Mouse (Mus musculus) heart, embryonic 14.5 days (tissue): ENCODE data around the gene Wtip. TPM values are rescaled to one million over a fixed set of nuclear protein-coding genes. Genes with fewer than 3 reads are reported as not detected.
"Not testable (repeated sequence)": the region's sequence is repeated elsewhere in the genome, so short reads cannot be mapped to it uniquely, and the experiment has no call there.

Experiments used
- ATAC-seq: fragments of 200-750 bp; cut with Nextera tagmentation; 2 replicates; pipeline ENCODE4 v1.8.0; 2017; ENCODE audit warnings: low read depth, moderate TSS enrichment; ENCODE audit not compliant: insufficient number of reproducible peaks, insufficient read depth, low FRiP score
- H3K27ac ChIP-seq, 2 experiments: fragments of 200-500 bp in 1 of 2; fragments of 300-500 bp in 1 of 2; sonication (generic) in 1 of 2; replicated peaks in 1 of 2; 2 replicates each; pipeline ENCODE4 v1.5.1; 2012 to 2014; ENCODE audit warnings: low read depth in 2 of 2, low read length in 2 of 2, control low read depth in 1 of 2, mild to moderate bottlenecking in 1 of 2, mixed read lengths in 1 of 2; ENCODE audit not compliant: control insufficient read depth in 1 of 2, insufficient read depth in 1 of 2
- H3K27me3 ChIP-seq: fragments of 300-500 bp; sonication (generic); 2 replicates; pipeline ENCODE4 v1.6.1; 2014; ENCODE audit warnings: mild to moderate bottlenecking, low read length, control low read depth; ENCODE audit not compliant: control insufficient read depth, insufficient read depth
- H3K36me3 ChIP-seq: fragments of 300-500 bp; sonication (generic); 2 replicates; pipeline ENCODE4 v1.6.1; 2014; ENCODE audit warnings: mild to moderate bottlenecking, control low read depth, low read length, mixed read lengths; ENCODE audit not compliant: control insufficient read depth, insufficient read depth
- H3K4me1 ChIP-seq, 2 experiments: fragments of 200-500 bp in 1 of 2; fragments of 300-500 bp in 1 of 2; sonication (generic) in 1 of 2; 2 replicates each; pipeline ENCODE4 v1.6.1; 2012 to 2014; ENCODE audit warnings: low read length in 2 of 2, control low read depth in 1 of 2, mixed read lengths in 1 of 2; ENCODE audit not compliant: control insufficient read depth in 2 of 2, insufficient read depth in 2 of 2
- H3K4me2 ChIP-seq: fragments of 300-500 bp; sonication (generic); 2 replicates; pipeline ENCODE4 v1.6.1; 2014; ENCODE audit warnings: mild to moderate bottlenecking, low read length
- H3K4me3 ChIP-seq, 2 experiments: fragments of 200-500 bp in 1 of 2; fragments of 300-500 bp in 1 of 2; sonication (generic) in 1 of 2; 2 replicates each; pipeline ENCODE4 v1.5.1; 2012 to 2014; ENCODE audit warnings: low read length in 2 of 2, mild to moderate bottlenecking in 2 of 2, control low read depth in 1 of 2, low read depth in 1 of 2, moderate library complexity in 1 of 2; ENCODE audit not compliant: control insufficient read depth in 1 of 2, insufficient read depth in 1 of 2
- H3K9ac ChIP-seq: fragments of 300-500 bp; sonication (generic); 2 replicates; pipeline ENCODE4 v1.6.1; 2014; ENCODE audit warnings: mild to moderate bottlenecking, low read length
- H3K9me3 ChIP-seq: fragments of 300-500 bp; sonication (generic); 2 replicates; pipeline ENCODE4 v1.6.1; 2016; ENCODE audit warnings: low read length, control low read depth; ENCODE audit not compliant: control insufficient read depth
- WGBS: fragments of 180-500 bp; shearing (Covaris S2); extraction: QIAGEN DNeasy Blood & Tissue Kit; methylation state at CpG from one replicate; pipeline ENCODE4 v1.1.7; 2014; 5-methylcytosine and 5-hydroxymethylcytosine counted together
- polyA plus RNA-seq: library from polyadenylated mRNA; unstranded; fragments of >200 nt; fragmentation: Nextera tagmentation; extraction: Ambion mirVana; gene quantifications from 2 replicates; pipeline ENCODE4 v1.2.1, GENCODE M21; 2014

Gene Wtip
- 6.6 and 7.6 TPM in 2 replicates for polyA plus RNA-seq

DNA sequence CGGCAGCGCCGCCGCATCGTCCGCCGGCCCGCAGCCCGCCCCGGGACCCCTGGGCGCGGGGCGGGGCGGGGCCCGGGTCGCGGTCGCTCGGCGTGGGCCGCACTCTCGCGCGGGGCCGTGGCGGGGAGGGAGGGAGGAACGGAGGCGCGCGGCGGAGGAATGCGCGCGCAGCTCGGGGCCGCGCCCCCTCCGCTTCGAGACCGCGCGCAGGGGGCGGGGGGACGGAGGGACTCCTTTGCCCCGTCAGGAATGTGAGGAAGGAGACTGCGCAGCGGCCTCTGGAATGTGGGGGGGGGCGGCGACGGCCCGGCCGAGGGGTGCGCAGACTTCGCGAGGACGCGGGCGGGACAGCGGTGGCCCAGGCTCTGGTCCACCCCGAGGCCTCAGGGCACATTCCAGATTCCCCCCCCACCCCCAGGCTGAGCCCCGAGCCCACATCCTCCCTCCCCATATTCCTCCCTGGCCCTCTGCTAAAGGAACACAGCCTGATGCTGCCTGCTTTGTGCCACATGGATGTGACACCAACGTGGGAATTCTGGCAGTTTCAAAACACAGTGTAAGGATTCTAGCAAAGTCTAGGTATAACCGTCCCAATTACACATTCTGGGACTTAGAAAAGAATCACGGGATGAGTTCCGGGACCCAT, at the start of gene Wtip:
Gene Wtip (minus strand): TSS at position 152 of the 646 bp plus-strand sequence.
- Histone ChIP-seq H3K27ac (peak within 1 kb of the TSS; percentile 72 to 90), H3K9ac (peak within 1 kb of the TSS; percentile 92), H3K4me2 (peak within 1 kb of the TSS; percentile 76), H3K4me1 (peaks cover 8 to 24% of the 10 kb centered on the region in 2 experiments), H3K36me3 (no peaks in the 10 kb centered on the region), H3K9me3 (no peaks in the 10 kb centered on the region), H3K4me3 (peak within 1 kb of the TSS; percentile 73 to 95), H3K27me3 (no peaks in the 10 kb centered on the region)
- 1% methylated on average over 34 of the region's 65 CpGs for WGBS
- peak; percentile 81 for ATAC-seq

- not testable (repeated sequence) for H3K9ac ChIP-seq, ATAC-seq, H3K9me3 ChIP-seq, H3K27me3 ChIP-seq, H3K36me3 ChIP-seq, H3K4me2 ChIP-seq, H3K27ac ChIP-seq, H3K4me3 ChIP-seq, H3K4me1 ChIP-seq
- 84% methylated on average over 6 of the region's 6 CpGs for WGBS
These were observed 43.2 kb upstream of the Wtip start for GRCm38 (mm10) chr7:34176241-34176640.

GRCm38 (mm10) chr7:34172251-34172650, 39.2 kb upstream of the Wtip start:
- 78% methylated on average over 1 of the region's 1 CpGs for WGBS
- H3K9ac ChIP-seq = no peak overlapping the region
- H3K4me2 ChIP-seq = no peak overlapping the region
- no peaks in the 10 kb centered on the region for H3K36me3 ChIP-seq
- no peaks in the 10 kb centered on the region for H3K27me3 ChIP-seq
- no peak overlapping the region for H3K27ac ChIP-seq
- H3K4me3 ChIP-seq = no peak overlapping the region
- peaks cover 0 to 4% of the 10 kb centered on the region in 2 experiments; a peak in 1 of 4 replicates for H3K4me1 ChIP-seq
- H3K9me3 ChIP-seq = no peaks in the 10 kb centered on the region
- ATAC-seq = no peak

DNA sequence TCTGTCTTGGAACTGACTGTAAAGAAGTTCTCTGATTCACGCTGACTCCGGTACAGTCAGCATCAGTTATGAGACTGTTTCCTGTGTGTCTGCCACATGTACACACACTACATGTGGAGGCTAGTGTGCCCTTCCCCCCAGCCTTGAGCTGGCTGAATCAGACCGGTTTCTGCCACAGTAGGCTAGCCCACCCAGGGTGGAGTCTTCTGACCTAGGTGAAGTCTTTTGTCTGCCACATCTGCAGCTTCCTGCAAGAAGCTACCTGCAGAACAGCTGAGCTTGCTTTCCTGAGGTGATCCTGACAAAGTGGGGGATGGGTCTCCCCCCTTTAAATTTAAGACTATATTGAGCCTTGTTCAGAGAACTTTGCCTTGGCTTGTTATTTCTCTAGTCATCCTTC, 36.4 kb upstream of the Wtip start, which contains the start of gene Uba2:
Gene Uba2 (minus strand): TSS at position 146 of the 400 bp plus-strand sequence.
- Histone ChIP-seq H3K4me2 (peak within 1 kb of the TSS; percentile 92), H3K36me3 (peaks cover 12% of the 10 kb centered on the region), H3K4me1 (peaks cover 0 to 9% of the 10 kb centered on the region in 2 experiments; a peak in 2 of 4 replicates), H3K27me3 (no peaks in the 10 kb centered on the region), H3K9me3 (no peaks in the 10 kb centered on the region), H3K27ac (peak within 1 kb of the TSS; percentile 24 to 90; a peak in 3 of 4 replicates), H3K9ac (peak within 1 kb of the TSS; percentile 91), H3K4me3 (peak within 1 kb of the TSS; percentile 79 to 89)
- ATAC-seq = no peak
- WGBS = 75% methylated on average over 3 of the region's 3 CpGs

- 9% methylated on average over 30 of the region's 30 CpGs for WGBS
- Histone ChIP-seq H3K27ac (peak overlapping the region; percentile 85 to 90), H3K36me3 (peaks cover 19% of the 10 kb centered on the region), H3K4me3 (peak overlapping the region; percentile 79 to 89), H3K9ac (peak overlapping the region; percentile 91), H3K27me3 (no peaks in the 10 kb centered on the region), H3K4me1 (peaks cover 0 to 9% of the 10 kb centered on the region in 2 experiments; a peak in 2 of 4 replicates), H3K4me2 (peak overlapping the region; percentile 92), H3K9me3 (no peaks in the 10 kb centered on the region)
- ATAC-seq = peak; percentile 93
These were observed 35.6 kb upstream of the Wtip start for GRCm38 (mm10) chr7:34168470-34169251.

- H3K27me3 ChIP-seq = no peaks in the 10 kb centered on the region
- peak; percentile 76; the same call in 1 of the 2 replicates for ATAC-seq
- peaks cover 26% of the 10 kb centered on the region for H3K36me3 ChIP-seq
- peak overlapping the region; percentile 92 for H3K4me2 ChIP-seq
- H3K4me3 ChIP-seq = peak overlapping the region; percentile 79 to 89
- under 1% methylated on average over 54 of the region's 54 CpGs for WGBS
- H3K4me1 ChIP-seq = peaks cover 0 to 9% of the 10 kb centered on the region in 2 experiments; a peak in 2 of 4 replicates
- peak overlapping the region; percentile 91 for H3K9ac ChIP-seq
- H3K27ac ChIP-seq = peak overlapping the region; percentile 85 to 90
- no peaks in the 10 kb centered on the region for H3K9me3 ChIP-seq
These were observed 34.9 kb upstream of the Wtip start for GRCm38 (mm10) chr7:34167766-34168469.

- 63% methylated on average over 4 of the region's 4 CpGs for WGBS
- Histone ChIP-seq H3K4me2 (0 out of 2 replicates have a peak overlapping the region, but pooled peaks have one; percentile 25), H3K4me3 (no peak overlapping the region), H3K27ac (no peak overlapping the region), H3K9me3 (no peaks in the 10 kb centered on the region), H3K27me3 (no peaks in the 10 kb centered on the region), H3K36me3 (peaks cover 37% of the 10 kb centered on the region), H3K9ac (no peak overlapping the region), H3K4me1 (peaks cover 0 to 9% of the 10 kb centered on the region in 2 experiments; a peak in 2 of 4 replicates)
- ATAC-seq = no peak
These were observed 33.8 kb upstream of the Wtip start for GRCm38 (mm10) chr7:34166850-34167249.
